Mouse (Mus musculus) MEL (cell line): ENCODE results near the gene Tvp23a.

Experiments used
- BHLHE40 ChIP-seq: IDR thresholded peaks from 2 replicates; pipeline ENCODE4 v1.6.1; 2012; ENCODE audit warnings: low read depth, mild to moderate bottlenecking, inconsistent platforms, low read length, improper control_type of control experiment, borderline replicate concordance
- EP300 ChIP-seq, 2 experiments: IDR thresholded peaks; 2 replicates each; pipeline ENCODE4 v1.6.1; 2011; ENCODE audit warnings: improper control_type of control experiment in 2 of 2, low read length in 2 of 2, low read depth in 1 of 2, mild to moderate bottlenecking in 1 of 2
- ETS1 ChIP-seq: IDR thresholded peaks from 2 replicates; pipeline ENCODE4 v1.6.1; 2012; ENCODE audit warnings: low read depth, mild to moderate bottlenecking, inconsistent platforms, low read length, improper control_type of control experiment, moderate library complexity
- GATA1 ChIP-seq: IDR thresholded peaks from 2 replicates; pipeline ENCODE4 v1.6.1; 2011; ENCODE audit warnings: low read depth, low read length, improper control_type of control experiment
- HCFC1 ChIP-seq: IDR thresholded peaks from 2 replicates; pipeline ENCODE4 v1.6.1; 2012; ENCODE audit warnings: low read depth, mild to moderate bottlenecking, inconsistent platforms, low read length, improper control_type of control experiment, moderate library complexity
- NELFE ChIP-seq: IDR thresholded peaks from 2 replicates; pipeline ENCODE4 v1.6.1; 2011; ENCODE audit warnings: low read depth, low read length, improper control_type of control experiment
- POLR2A ChIP-seq, 2 experiments: IDR thresholded peaks; 2 replicates each; pipeline ENCODE4 v1.6.1; 2011 to 2012; ENCODE audit warnings: low read length in 2 of 2, mild to moderate bottlenecking in 2 of 2, control low read depth in 1 of 2, improper control_type of control experiment in 1 of 2, low read depth in 1 of 2, moderate library complexity in 1 of 2; ENCODE audit not compliant: control insufficient read depth in 1 of 2, insufficient read depth in 1 of 2, poor library complexity in 1 of 2
- RCOR1 ChIP-seq: IDR thresholded peaks from 2 replicates; pipeline ENCODE4 v1.6.1; 2012; ENCODE audit warnings: low read depth, mild to moderate bottlenecking, inconsistent platforms, low read length, improper control_type of control experiment
- TBP ChIP-seq: IDR thresholded peaks from 2 replicates; pipeline ENCODE4 v1.8.0; 2011; ENCODE audit warnings: low read depth, low read length, improper control_type of control experiment
- UBTF ChIP-seq: IDR thresholded peaks from 2 replicates; pipeline ENCODE4 v1.6.1; 2012; ENCODE audit warnings: low read depth, mild to moderate bottlenecking, inconsistent platforms, low read length, improper control_type of control experiment, moderate library complexity, borderline replicate concordance; ENCODE audit not compliant: insufficient read depth

GRCm38 (mm10) chr16:10486993-10487392, 39.8 kb upstream of the Tvp23a start:
- no peak for TF ChIP-seq POLR2A (IDR thresholded peaks at IDR 0.05; ENCODE audit: control insufficient read depth in 1 of 2, insufficient read depth in 1 of 2, low read depth in 1 of 2, low read length in 2 of 2, poor library complexity in 1 of 2)
- no peak for TF ChIP-seq HCFC1
- TF ChIP-seq UBTF = no peak
- no peak for TF ChIP-seq EP300 (IDR thresholded peaks at IDR 0.05; ENCODE audit: low read depth in 1 of 2, low read length in 2 of 2)
- no peak for TF ChIP-seq NELFE
- no peak for TF ChIP-seq RCOR1
- TF ChIP-seq ETS1 = no peak
- TF ChIP-seq TBP = no peak
- TF ChIP-seq GATA1 = no peak
- TF ChIP-seq BHLHE40 = no peak
